Mouse (Mus musculus) embryo, embryonic 11.5 days (tissue): ENCODE measurements at regions not wholly inside any gene's neighbourhood (a gene's known extent, or its start where the extent isn't known, plus 50 kb on each side); places are given as distances from the start of the nearest gene placed in this dataset.

Source experiments
- DNase-seq: peaks from one replicate; pipeline ENCODE4 v3.0.0-alpha.2; 2012; ENCODE audit warnings: low read depth, low spot score

GRCm38 (mm10) chr2:61922496-61922895 is 119.8 kb downstream of the Tbr1 start:
- no peak for DNase-seq

DNA sequence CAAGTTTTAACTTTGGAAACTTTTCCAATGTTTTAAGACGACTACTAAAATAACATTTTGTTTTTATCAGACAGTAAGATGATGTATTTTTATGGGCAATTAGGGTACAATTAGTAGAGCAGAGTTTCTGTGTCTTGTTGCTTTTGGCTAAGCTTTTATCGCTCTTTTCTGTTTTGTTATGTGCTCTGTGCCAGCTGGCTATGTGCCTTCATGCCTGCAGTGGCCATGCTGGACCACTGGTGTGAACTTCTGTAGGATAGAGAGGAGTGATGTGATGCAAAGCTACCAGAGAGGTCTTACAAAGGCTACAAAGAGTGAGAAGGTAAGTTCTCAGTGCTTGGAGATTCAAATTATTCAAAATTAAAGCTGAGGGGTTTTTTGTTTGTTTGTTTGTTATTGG is 108.0 kb upstream of the Slc4a10 start:
- DNase-seq = no peak

- no peak for DNase-seq
Measured at GRCm38 (mm10) chr2:61965916-61966315, 80.3 kb upstream of the Slc4a10 start.

GRCm38 (mm10) chr2:61967724-61968123 is 78.5 kb upstream of the Slc4a10 start:
- peak; percentile 5 for DNase-seq

GRCm38 (mm10) chr2:61970029-61970428 is 76.2 kb upstream of the Slc4a10 start:
- DNase-seq = no peak

- DNase-seq = no peak
Measured at GRCm38 (mm10) chr2:61984771-61985170, 61.5 kb upstream of the Slc4a10 start.

DNA sequence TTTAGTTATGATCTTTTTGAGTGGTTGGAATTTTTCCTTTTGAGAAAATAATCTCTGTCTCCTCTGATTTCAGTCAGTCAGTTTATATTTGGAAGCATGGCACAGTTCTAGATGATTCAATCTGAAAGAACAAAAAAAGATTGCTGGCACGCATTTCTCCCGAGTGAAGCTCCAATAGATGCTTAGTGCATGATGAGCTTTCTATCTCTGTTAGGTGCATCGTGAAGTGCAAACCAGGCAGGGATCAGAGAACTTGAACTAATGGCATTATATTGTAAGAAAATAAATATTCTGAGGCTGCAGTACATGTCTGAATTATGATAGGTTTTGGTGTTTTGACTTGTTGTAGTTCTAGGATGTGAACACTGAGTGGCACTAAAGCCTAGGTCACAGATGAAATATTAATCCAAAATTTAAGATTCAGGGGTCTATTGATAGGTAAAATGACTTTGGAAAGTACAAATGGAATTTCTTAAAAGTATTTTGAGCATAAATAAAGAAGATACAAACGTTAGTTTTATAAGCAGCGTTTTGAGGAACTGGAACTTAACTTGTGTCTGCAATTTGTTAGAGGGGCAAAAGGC is 59.2 kb upstream of the Slc4a10 start:
- no peak for DNase-seq
